Mouse (Mus musculus): ENCODE results near the gene Rnf34. TPM values are rescaled to one million over a fixed set of nuclear protein-coding genes. Genes with fewer than 3 reads are reported as not detected.

The Rnf34 gene
- polyA plus RNA-seq, 1 experiment from 2014 or later, result 48.3 TPM

DNA sequence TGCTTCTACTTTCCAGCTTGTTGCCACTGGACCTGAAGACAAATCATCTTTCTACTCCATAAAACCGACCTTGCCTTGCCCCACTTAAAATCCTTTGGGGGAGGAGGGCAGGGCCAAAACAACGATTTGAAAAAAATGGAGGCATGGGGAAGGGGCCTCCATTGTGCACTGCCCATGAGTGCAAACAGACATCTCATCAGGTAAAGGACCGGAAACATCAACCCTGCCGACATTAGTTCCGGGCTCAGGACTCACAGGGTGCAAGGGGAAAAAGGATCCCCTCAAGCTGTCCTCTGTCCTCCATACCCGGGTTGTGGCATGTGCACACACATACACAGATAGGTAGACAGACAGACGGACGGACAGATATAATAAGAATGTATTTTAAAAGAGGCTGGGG, 24.7 kb upstream of the Rnf34 start:
- H3K27ac ChIP-seq, result no peak overlapping the region
- H3K36me3 ChIP-seq, result no peaks in the 10 kb centered on the region
- no peak for DNase-seq (ENCODE audit: low spot score)
- H3K27me3 ChIP-seq (ENCODE audit: insufficient read depth, poor library complexity, severe bottlenecking), result no peaks in the 10 kb centered on the region
- H3K9me3 ChIP-seq, result no peaks in the 10 kb centered on the region
- H3K4me3 ChIP-seq, result no peak overlapping the region
- 85% methylated on average over 8 of the region's 8 CpGs for WGBS
- H3K4me1 ChIP-seq (replicated peaks), result peaks cover 3% of the 10 kb centered on the region

DNA sequence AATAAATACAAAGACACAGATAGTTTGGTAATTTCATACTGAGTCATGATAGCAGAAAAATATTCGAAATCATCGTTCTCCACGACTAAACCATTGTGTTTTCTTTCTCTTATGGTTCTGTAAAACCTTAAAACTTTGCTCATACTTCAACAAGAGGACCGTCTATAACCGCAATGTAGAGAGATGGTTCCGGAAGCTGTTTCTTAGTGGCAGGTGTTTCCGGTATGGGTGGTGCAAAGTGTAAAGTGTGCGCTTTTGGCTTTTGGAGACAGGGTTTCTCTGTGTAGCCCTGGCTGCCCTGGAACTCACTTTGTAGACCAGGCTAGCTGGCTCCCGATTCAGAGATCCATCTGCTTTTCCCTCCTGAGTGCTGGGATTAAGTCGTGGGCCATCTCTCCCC, 17.3 kb upstream of the Rnf34 start:
- H3K36me3 ChIP-seq, result no peaks in the 10 kb centered on the region
- WGBS, result 86% methylated on average over 10 of the region's 10 CpGs
- H3K4me1 ChIP-seq (replicated peaks), result no peaks in the 10 kb centered on the region
- H3K4me3 ChIP-seq, result no peak overlapping the region
- no peak overlapping the region for H3K27ac ChIP-seq
- no peaks in the 10 kb centered on the region for H3K27me3 ChIP-seq (ENCODE audit: insufficient read depth, poor library complexity, severe bottlenecking)
- no peaks in the 10 kb centered on the region for H3K9me3 ChIP-seq
- no peak for DNase-seq (ENCODE audit: low spot score)

DNA sequence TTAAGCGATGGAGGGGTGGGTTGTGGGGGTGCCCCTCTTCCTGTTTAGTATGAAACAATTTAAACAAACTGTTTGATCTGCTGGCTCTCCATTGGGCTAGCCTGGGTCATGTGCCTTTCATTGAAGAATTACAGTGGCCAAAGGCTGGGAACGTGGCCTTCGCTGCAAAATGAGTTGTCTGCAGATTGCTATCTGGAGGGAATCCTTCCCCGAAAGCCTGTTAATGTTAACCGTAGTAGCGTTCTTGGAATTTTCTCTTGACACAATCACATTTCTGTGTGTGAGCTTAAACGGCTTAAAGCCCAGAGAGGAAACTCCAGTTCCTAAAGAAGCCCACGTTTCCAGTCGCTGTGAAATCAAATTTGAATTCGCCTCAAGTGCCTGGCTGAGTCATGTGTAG, 16.9 kb upstream of the Rnf34 start:
- H3K9me3 ChIP-seq, result 0 out of 2 replicates have a peak, but pooled peaks cover 5% of the 10 kb centered on the region
- H3K27me3 ChIP-seq (ENCODE audit: insufficient read depth, poor library complexity, severe bottlenecking), result no peaks in the 10 kb centered on the region
- H3K27ac ChIP-seq, result no peak overlapping the region
- no peak for DNase-seq (ENCODE audit: low spot score)
- no peak overlapping the region for H3K4me3 ChIP-seq
- 85% methylated on average over 10 of the region's 10 CpGs for WGBS
- H3K4me1 ChIP-seq (replicated peaks), result no peaks in the 10 kb centered on the region
- no peaks in the 10 kb centered on the region for H3K36me3 ChIP-seq

DNA sequence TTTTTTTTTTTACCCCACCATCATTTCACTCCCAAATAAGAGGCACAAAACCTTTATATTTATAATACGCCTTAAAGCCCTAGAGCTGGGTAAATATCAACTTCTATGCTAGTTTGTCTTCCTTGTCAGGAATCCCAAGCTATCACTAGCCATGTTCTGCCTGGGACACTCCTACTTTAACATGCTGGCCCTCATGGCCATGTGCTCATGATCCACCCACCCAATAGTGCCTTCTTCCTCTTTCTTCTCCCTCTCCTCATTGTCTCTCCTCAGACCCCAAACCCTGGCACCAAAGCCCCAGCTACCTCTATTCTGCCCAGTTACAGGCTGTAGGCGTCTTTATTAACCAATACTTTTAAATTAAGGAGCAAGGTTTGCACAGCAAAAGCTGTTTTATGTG, 8.7 kb upstream of the Rnf34 start:
- no peak for DNase-seq (ENCODE audit: low spot score)

DNA sequence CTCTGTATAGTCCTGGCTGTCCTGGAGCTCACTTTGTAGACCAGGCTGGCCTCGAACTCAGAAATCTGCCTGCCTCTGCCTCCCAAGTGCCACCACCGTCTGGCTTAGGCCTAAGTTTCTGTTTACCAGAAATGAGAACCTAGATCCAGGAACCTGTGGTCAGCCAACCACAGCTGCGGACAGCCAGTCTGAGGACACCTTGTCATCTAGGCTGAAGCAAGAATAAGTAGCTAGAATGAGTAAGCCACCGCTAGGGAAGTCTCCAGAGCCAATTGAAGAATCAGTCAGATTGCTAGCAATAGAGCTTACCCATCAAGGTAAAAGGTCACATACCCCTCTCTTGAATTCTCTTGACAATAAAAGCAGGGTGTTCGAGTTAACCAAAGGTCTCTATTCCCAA, 6.0 kb upstream of the Rnf34 start:
- Histone ChIP-seq H3K4me1 (replicated peaks) (0 out of 2 replicates have a peak, but pooled peaks cover 3% of the 10 kb centered on the region), H3K4me3 (no peak overlapping the region), H3K36me3 (no peaks in the 10 kb centered on the region), H3K27ac (no peak overlapping the region), H3K27me3 (ENCODE audit: insufficient read depth, poor library complexity, severe bottlenecking) (no peaks in the 10 kb centered on the region), H3K9me3 (no peaks in the 10 kb centered on the region)
- WGBS, result 85% methylated on average over 5 of the region's 5 CpGs
- DNase-seq (ENCODE audit: low spot score), result no peak

More for the DNA sequence above, 8.7 kb upstream of the Rnf34 start:
- no peaks in the 10 kb centered on the region for H3K27me3 ChIP-seq (ENCODE audit: insufficient read depth, poor library complexity, severe bottlenecking)
- no peaks in the 10 kb centered on the region for H3K36me3 ChIP-seq
- WGBS, result 85% methylated on average over 2 of the region's 2 CpGs
- no peaks in the 10 kb centered on the region for H3K4me1 ChIP-seq (replicated peaks)
- H3K9me3 ChIP-seq, result 0 out of 2 replicates have a peak, but pooled peaks cover 7% of the 10 kb centered on the region
- H3K27ac ChIP-seq, result no peak overlapping the region
- no peak overlapping the region for H3K4me3 ChIP-seq

DNA sequence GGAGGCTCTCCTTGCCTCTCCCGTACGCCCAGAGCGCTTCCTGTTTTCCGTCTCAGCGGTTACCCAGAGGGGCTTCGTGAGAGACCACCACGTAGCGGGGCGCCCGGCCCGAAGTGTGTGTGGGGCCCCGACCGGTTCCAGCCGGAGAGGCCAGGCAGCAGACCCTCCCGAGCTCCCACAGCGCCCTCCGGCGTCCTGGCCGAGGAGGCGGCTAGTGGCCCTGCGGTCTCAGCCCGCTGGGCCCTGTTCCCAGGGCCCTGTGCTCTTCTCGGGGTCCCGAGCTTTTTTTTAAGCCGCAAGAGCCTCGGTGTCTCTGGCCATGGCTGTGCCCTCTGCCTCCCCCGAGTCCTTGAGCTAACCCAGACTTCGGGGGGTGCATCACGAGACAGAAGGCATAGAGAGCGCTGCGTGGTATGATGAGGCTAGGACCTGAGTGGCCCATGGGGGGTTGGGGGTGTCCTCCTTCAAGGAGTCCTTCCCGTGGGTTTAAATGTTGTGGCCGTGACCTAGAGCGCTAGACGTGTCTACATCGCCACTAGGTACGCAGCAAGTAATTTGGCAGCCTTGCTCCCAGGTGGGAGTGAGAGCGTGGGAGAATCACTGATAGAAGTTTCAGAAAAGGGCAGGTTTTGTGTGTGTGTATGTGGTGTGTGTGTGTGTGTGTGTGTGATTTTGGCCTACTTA, 613 bp downstream of the Rnf34 start:
- H3K27me3 ChIP-seq (ENCODE audit: insufficient read depth, poor library complexity, severe bottlenecking), result no peaks in the 10 kb centered on the region
- WGBS, result 1% methylated on average over 38 of the region's 38 CpGs
- H3K4me1 ChIP-seq (replicated peaks), result peaks cover 23% of the 10 kb centered on the region
- H3K4me3 ChIP-seq, result peak overlapping the region; percentile 93
- DNase-seq (ENCODE audit: low spot score), result no peak
- peak overlapping the region; percentile 98 for H3K27ac ChIP-seq
- H3K36me3 ChIP-seq, result 0 out of 2 replicates have a peak, but pooled peaks cover 4% of the 10 kb centered on the region
- no peaks in the 10 kb centered on the region for H3K9me3 ChIP-seq

DNA sequence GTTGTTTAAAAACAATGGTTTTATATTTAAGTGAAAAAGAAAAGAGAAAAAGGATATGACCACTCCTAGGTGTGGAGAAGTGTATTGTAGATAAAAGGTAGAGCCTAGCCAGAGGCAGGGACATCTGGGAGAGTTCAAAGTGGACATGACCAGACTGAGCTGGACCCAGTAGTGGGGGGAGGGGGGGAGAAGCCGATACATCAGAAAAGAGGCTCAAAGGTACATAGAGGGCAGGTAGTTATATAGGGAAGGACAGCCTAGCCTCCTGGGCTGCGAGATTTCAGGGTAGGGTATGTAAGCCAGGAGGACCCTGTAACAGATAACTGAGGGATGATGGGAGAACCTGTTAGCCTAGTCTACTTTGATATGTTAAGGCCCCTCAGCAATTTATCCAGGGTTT, 2.8 kb downstream of the Rnf34 start:
- WGBS, result 88% methylated on average over 2 of the region's 2 CpGs
- Histone ChIP-seq H3K4me3 (no peak overlapping the region), H3K9me3 (no peaks in the 10 kb centered on the region), H3K36me3 (peaks cover 21% of the 10 kb centered on the region), H3K27ac (no peak overlapping the region), H3K4me1 (replicated peaks) (peaks cover 23% of the 10 kb centered on the region), H3K27me3 (ENCODE audit: insufficient read depth, poor library complexity, severe bottlenecking) (no peaks in the 10 kb centered on the region)
- DNase-seq (ENCODE audit: low spot score), result no peak

DNA sequence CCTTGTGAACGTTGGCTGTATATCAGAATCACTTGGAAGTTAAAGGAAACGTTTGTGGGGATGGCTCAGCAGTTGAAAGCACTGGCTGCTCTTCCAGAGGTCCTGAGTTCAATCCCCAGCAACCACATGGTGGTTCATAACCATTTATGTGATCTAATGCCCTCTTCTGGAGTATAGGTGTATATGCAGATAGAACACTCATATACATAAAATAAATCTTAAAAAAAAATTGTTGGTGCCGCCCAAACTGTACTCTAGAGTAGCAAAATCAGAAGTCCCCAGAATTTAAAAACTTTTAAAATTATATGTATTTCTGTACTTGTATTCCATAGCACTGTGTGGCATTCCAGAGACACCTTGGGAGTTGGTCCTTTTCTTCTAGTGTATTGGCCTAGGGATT, 6.0 kb downstream of the Rnf34 start:
- peaks cover 32% of the 10 kb centered on the region for H3K36me3 ChIP-seq
- H3K27me3 ChIP-seq (ENCODE audit: insufficient read depth, poor library complexity, severe bottlenecking), result no peaks in the 10 kb centered on the region
- peaks cover 11% of the 10 kb centered on the region for H3K4me1 ChIP-seq (replicated peaks)
- no peak overlapping the region for H3K27ac ChIP-seq
- H3K9me3 ChIP-seq, result no peaks in the 10 kb centered on the region
- 87% methylated on average over 3 of the region's 3 CpGs for WGBS
- no peak overlapping the region for H3K4me3 ChIP-seq
- no peak for DNase-seq (ENCODE audit: low spot score)

DNA sequence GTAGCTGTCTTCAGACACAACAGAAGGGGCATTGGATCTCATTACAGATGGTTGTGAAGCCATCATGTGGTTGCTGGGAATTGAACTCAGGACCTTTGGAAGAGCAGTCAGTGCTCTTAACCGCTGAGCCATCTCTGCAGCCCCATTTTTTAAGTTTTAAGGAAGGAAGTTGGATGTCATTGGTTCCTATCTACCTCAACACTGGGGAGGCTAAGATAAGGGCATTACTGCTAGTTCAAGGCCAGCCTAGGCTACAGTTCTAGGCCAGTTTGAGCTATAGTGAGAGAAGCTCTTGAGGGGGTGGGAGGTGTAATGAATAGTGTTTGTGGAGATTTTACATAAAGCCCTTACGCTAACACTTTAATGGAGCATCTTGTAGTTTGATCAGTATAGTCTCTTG, 13.2 kb downstream of the Rnf34 start:
- Histone ChIP-seq H3K4me1 (replicated peaks) (no peaks in the 10 kb centered on the region), H3K36me3 (peaks cover 82% of the 10 kb centered on the region), H3K27me3 (ENCODE audit: insufficient read depth, poor library complexity, severe bottlenecking) (no peaks in the 10 kb centered on the region), H3K27ac (no peak overlapping the region), H3K9me3 (no peaks in the 10 kb centered on the region), H3K4me3 (no peak overlapping the region)
- DNase-seq (ENCODE audit: low spot score), result no peak
- WGBS, result 94% methylated on average over 2 of the region's 2 CpGs

DNA sequence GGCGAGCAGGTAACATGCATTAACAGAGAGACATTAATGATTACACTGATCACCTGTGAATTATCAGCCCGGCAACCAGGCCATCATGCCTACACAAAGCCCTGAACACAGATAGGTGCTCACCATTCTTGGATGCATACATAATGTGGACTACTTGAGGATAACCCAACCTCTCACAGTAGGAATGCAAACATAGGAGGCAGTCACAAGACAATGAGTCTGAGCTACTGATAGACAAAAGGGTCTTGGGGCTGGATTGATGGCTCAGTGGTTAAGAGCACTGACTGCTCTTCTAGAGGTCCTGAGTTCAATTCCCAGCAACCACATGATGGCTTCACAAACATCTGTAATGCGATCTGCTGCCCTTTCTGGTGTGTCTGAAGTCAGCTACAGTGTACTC, 22.8 kb downstream of the Rnf34 start:
- Histone ChIP-seq H3K27ac (no peak overlapping the region), H3K27me3 (ENCODE audit: insufficient read depth, poor library complexity, severe bottlenecking) (no peaks in the 10 kb centered on the region), H3K4me1 (replicated peaks) (no peaks in the 10 kb centered on the region), H3K9me3 (no peaks in the 10 kb centered on the region), H3K36me3 (peaks cover 86% of the 10 kb centered on the region), H3K4me3 (no peak overlapping the region)
- no peak for DNase-seq (ENCODE audit: low spot score)
- 92% methylated on average over 3 of the region's 3 CpGs for WGBS

DNA sequence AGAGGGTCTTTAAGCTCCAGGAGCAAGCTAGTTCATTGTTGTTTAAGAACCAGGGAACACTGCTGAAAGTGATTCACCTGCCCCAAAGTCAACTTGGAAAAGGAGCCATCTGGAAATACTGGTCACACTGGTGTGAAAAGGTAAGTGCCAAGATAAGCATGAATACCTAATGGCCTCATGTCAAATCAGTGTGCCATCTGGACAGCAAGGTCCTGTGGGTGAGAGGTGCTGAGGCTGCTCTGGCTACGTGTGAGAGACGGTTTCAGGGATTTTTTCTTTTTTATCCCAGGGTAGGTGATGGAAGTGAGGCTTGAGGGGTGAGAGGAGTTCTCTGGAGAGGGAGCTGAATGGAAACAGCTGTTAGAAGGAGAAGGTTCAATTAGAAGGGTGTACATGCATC, 23.7 kb downstream of the Rnf34 start:
- Histone ChIP-seq H3K4me1 (replicated peaks) (no peaks in the 10 kb centered on the region), H3K4me3 (no peak overlapping the region), H3K27me3 (ENCODE audit: insufficient read depth, poor library complexity, severe bottlenecking) (no peaks in the 10 kb centered on the region), H3K9me3 (no peaks in the 10 kb centered on the region), H3K36me3 (peaks cover 86% of the 10 kb centered on the region), H3K27ac (no peak overlapping the region)
- no peak for DNase-seq (ENCODE audit: low spot score)
- WGBS, result 89% methylated on average over 2 of the region's 2 CpGs

DNA sequence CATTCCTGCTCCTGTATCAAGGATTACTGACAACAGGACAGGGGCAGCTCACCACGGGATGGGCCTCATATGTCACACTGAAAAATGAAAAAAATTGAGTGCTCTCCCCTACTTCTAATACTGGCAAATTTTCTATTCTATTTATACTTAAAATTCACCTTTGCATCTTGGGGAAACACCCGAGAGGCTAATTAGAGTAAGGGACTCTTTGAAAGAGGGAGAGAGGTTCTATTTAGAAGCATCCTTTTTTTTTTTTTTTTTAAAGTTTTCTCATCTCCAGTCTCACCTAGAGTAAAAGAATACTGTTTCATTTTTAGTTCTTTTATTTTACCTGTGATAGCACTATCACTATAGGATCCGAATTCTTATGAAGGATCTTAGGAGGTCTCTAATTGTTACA, 24.5 kb downstream of the Rnf34 start:
- H3K4me3 ChIP-seq, result no peak overlapping the region
- H3K27ac ChIP-seq, result no peak overlapping the region
- no peaks in the 10 kb centered on the region for H3K4me1 ChIP-seq (replicated peaks)
- H3K27me3 ChIP-seq (ENCODE audit: insufficient read depth, poor library complexity, severe bottlenecking), result no peaks in the 10 kb centered on the region
- H3K9me3 ChIP-seq, result no peaks in the 10 kb centered on the region
- peaks cover 86% of the 10 kb centered on the region for H3K36me3 ChIP-seq
- no peak for DNase-seq (ENCODE audit: low spot score)
- WGBS, result 92% methylated on average over 3 of the region's 3 CpGs

DNA sequence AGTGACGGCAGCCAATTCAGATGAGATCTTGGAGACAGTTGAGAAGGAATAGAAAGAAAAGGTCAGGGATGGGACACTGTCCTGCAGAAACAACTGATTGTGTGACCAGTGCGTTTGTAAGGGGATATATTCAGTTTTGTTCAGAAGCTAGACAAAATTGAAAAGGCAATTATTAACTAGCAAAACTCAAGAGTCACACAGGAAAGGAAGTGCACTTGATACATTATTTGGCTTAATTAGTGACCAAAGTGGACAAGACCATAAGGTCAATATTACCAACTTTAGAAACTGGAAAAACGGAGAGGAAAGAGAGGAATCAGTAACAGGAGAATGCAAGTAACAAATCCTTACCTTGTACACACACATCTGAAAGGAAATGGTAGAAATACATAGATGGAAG, 26.8 kb downstream of the Rnf34 start:
- DNase-seq (ENCODE audit: low spot score), result no peak

More for the DNA sequence above, 26.8 kb downstream of the Rnf34 start:
- Histone ChIP-seq H3K27ac (no peak overlapping the region), H3K27me3 (ENCODE audit: insufficient read depth, poor library complexity, severe bottlenecking) (no peaks in the 10 kb centered on the region), H3K36me3 (peaks cover 94% of the 10 kb centered on the region), H3K4me3 (no peak overlapping the region), H3K4me1 (replicated peaks) (no peaks in the 10 kb centered on the region), H3K9me3 (no peaks in the 10 kb centered on the region)
- 79% methylated on average over 3 of the region's 3 CpGs for WGBS
